Mouse (Mus musculus): Measurements from ENCODE around the gene Gm20425.

Gene Gm20425

GRCm38 (mm10) chr9:103230151-103230951 is at the start of gene Gm20425, which contains the start of gene Trf:
Gm20425 (minus strand) TSS chr9:103230307.
Trf (minus strand) TSS chr9:103230444.
- CTCF ChIA-PET: no interaction called here

DNA sequence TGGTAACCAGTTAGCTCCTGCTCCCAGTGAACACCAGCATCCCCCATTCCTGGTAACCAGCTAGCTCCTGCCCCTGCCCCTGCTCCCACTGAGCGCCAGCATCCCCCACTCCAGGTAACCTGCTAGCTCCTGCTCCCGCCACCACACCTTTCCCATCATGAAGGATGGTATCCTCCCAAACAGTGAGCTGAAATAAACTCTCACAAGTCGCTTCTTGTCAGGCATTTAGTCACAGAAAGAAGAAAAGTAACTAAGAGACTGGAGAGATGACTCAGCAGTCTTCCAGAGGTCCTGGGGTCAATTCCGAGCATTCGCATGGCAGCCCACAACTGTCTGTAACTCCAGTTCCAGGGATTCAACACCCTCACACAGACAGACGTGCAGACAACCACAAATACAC is 46.8 kb upstream of the Gm20425 start:
- CTCF ChIA-PET: no interaction called here

DNA sequence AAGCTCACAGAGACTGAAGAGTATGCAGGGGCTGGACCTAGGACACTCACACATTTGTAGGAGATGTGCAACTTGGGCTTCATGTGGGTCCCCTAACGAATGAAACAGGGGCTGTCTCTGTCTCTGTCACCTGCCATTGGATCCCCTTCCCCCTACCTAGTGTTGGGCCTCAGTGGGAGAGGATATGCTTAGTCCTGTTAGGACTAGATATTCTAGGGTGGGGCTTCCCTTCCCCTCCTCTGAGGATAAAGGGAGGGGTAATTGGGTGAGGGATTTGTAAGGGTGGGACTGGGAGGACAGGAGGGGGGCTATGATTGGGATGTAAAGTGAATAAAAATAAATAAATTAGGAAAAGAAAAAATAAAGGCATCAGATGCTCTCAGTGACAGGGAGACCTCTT is 45.6 kb upstream of the Gm20425 start:
- CTCF ChIA-PET: no interaction called here

DNA sequence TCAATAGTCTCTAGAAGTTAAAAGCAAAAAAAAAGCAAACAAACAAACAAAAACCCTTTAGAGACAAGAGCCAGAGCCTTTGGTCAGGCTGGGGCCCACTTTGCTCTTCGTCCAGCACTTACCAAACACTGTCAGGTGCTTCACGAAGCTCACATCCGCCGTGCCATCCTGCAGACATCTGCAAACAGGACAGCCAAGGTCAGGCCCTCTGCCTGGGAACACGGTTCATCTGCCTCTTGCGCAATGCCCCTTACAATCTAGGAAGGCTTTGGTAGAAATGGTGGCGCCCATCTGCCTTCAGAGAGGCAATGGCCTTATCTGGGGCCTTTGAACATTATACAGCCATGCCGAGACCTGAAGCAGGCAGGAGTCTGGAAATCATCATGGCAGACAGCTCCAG is 44.7 kb upstream of the Gm20425 start:
- CTCF ChIA-PET: no interaction called here

- CTCF ChIA-PET: no interaction called here
Observed at GRCm38 (mm10) chr9:103271104-103271503, 41.0 kb upstream of the Gm20425 start.

- CTCF ChIA-PET: no interaction called here
Observed at GRCm38 (mm10) chr9:103265778-103266177, 35.7 kb upstream of the Gm20425 start.

- CTCF ChIA-PET: no interaction called here
Observed at GRCm38 (mm10) chr9:103252906-103253305, 22.8 kb upstream of the Gm20425 start.

GRCm38 (mm10) chr9:103248618-103249017 is 18.5 kb upstream of the Gm20425 start:
- CTCF ChIA-PET: no interaction called here

DNA sequence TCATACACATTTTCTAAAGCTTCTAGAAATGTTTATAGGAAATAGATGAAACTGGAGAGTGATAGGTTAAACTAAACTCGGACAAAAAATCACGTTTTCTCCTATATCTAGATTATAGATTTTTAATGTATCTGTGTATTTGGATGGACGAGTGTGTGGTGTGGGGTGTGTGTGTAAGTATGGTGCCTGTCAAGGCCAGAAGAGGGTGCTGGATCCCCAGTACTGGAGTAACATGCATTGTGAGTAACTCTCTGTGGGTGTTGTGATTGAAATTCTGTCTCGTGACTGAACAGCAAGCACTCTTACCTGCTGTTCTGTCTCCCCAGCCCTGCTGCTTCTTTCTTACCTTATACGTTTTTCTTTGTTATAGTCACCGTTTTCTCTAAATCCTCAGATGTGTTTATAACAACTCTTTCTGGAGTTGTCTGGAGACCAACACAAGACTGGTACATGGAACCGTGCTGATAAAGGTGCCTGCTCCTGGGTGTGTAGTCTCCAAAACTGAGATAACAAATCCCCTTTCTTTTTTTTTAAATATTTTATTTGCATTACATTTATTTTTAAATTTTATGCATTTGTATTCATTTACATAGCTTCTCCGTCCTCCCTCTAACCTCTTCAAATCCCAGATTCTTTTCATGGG is 16.5 kb upstream of the Gm20425 start:
- CTCF ChIA-PET: interaction anchor here (0.6 kb wide), 1 partner anchor 31 kb away, joined by 3 read pairs; no protein-coding TSS in a partner anchor

- CTCF ChIA-PET: no interaction called here
Observed at GRCm38 (mm10) chr9:103243640-103244039, 13.5 kb upstream of the Gm20425 start.

- CTCF ChIA-PET: no interaction called here
Observed at GRCm38 (mm10) chr9:103241206-103241605, 11.1 kb upstream of the Gm20425 start.

- CTCF ChIA-PET: interaction anchor here (0.7 kb wide), 1 partner anchor 325 kb away, joined by 3 read pairs; no protein-coding TSS in a partner anchor
Observed at GRCm38 (mm10) chr9:103239471-103239870, 9.4 kb upstream of the Gm20425 start.

DNA sequence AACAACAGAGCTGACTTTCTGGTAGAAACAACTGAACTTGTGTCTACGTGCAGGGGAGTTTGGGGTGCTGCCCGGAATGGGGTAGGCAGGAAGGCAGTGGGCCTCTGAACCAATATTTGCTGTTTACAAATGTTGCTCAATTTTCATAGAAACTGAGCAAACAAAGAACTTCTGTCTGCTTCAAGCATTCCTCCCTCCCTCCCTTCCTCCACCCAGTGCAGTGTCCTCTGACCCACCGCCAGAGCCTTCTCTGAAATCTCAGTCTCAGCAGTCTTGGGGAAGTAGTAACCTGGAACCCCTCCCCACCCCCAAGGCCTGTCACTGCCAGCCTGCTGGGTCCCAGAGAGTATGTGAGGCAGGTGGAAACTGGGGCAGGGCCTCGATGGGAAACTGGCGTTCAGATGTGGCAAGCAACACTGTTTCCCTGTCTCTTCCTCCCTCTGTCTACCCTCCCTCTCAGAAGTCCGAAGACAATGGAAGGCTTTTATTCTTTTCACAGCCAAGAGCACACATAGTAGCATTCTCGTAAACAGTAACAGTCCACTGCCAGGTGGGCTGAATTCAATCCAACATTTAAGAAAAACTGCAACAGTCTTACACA is 4.6 kb upstream of the Gm20425 start:
- CTCF ChIA-PET: no interaction called here

GRCm38 (mm10) chr9:103234059-103234458 is 4.0 kb upstream of the Gm20425 start:
- CTCF ChIA-PET: no interaction called here

GRCm38 (mm10) chr9:103233006-103233395 is 2.9 kb upstream of the Gm20425 start:
- CTCF ChIA-PET: no interaction called here

GRCm38 (mm10) chr9:103232232-103233005 is 2.3 kb upstream of the Gm20425 start:
- CTCF ChIA-PET: no interaction called here

GRCm38 (mm10) chr9:103229037-103229867 is 855 bp downstream of the Gm20425 start:
- CTCF ChIA-PET: no interaction called here

- CTCF ChIA-PET: no interaction called here
Observed at GRCm38 (mm10) chr9:103228370-103229003, 1.6 kb downstream of the Gm20425 start.

DNA sequence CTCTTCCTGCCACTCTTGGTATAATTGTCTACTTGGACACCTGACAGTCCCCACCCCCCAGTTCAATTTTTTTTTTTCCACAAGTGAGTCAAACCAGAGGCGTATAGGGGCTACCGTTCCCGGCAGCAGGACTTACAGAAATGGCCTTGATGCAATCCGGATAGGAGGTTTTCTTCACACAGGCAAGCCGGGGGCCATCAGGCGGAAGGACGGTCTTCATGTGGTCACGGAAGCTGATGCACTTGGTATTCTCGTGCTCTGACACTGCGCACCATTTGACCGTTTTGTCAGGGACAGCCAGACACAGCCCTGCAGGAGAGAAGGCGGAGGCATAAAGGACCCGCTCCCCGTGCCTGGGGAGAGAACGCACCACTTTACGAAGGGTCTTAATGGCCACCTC is 2.3 kb downstream of the Gm20425 start:
- CTCF ChIA-PET: no interaction called here

- CTCF ChIA-PET: no interaction called here
Observed at GRCm38 (mm10) chr9:103226806-103227205, 3.3 kb downstream of the Gm20425 start.

GRCm38 (mm10) chr9:103225464-103225863 is 4.6 kb downstream of the Gm20425 start:
- CTCF ChIA-PET: no interaction called here

Measured in spleen, embryonic (tissue).